Mouse (Mus musculus): Measurements from ENCODE around the gene Hoxd9. TPM values are rescaled to one million over a fixed set of nuclear protein-coding genes. Genes with fewer than 3 reads are reported as not detected.

The Hoxd9 gene
- 10 to 100 TPM in 1 of 2 experiments, 1 to 10 TPM in 1; 9.8 to 12.3 TPM for total RNA-seq (2021)
- long read RNA-seq, experiment 1, transcript Hoxd9-201 (2 exons, 2,136 nt): major isoform, 8 of 10 reads
- long read RNA-seq, experiment 1, partial matches to known transcripts: 2 of 10 reads
- long read RNA-seq, experiment 1, other reads (novel, unspliced or antisense): 0 of 10 reads
- long read RNA-seq, experiment 2, transcript Hoxd9-201 (2 exons, 2,136 nt): major isoform, 9 of 9 reads
- long read RNA-seq, experiment 2, partial matches to known transcripts: 0 of 9 reads
- long read RNA-seq, experiment 2, other reads (novel, unspliced or antisense): 0 of 9 reads

DNA sequence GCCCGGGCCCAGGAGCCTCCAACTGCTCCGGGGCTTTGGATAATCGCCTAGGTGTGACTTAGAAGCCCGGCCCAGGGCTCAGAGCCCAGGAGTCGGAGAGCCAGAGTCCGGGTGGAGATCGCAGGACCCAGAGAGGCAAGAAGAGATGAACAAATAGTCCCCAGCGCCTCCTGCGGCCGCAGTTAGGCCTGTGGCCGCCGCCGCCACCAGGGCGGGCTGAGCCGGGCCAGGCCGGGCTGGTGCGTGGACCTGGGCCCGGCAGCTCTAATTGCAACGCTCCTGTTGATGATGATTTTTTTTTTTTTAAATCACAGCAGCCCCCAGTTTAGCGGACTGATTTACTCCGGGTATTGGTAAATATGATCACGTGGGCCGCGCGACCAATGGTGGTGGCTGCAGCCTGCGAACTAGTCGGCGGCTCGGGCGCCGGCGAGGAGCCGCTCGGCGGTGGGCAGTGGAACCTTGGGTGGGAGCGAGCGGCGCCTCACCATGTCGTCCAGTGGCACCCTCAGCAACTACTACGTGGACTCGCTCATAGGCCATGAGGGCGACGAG lies at the start of gene Hoxd9:
Gene Hoxd9 (plus strand): TSS at position 161 of the 555 bp plus-strand sequence.
- DNase-seq (ENCODE audit: low spot score in 2 of 2): peak in 1 of 2 experiments; percentile 75

- no peak for DNase-seq (ENCODE audit: low spot score in 2 of 2)
Observed at GRCm38 (mm10) chr2:74652996-74653340, 44.6 kb upstream of the Hoxd9 start.

DNA sequence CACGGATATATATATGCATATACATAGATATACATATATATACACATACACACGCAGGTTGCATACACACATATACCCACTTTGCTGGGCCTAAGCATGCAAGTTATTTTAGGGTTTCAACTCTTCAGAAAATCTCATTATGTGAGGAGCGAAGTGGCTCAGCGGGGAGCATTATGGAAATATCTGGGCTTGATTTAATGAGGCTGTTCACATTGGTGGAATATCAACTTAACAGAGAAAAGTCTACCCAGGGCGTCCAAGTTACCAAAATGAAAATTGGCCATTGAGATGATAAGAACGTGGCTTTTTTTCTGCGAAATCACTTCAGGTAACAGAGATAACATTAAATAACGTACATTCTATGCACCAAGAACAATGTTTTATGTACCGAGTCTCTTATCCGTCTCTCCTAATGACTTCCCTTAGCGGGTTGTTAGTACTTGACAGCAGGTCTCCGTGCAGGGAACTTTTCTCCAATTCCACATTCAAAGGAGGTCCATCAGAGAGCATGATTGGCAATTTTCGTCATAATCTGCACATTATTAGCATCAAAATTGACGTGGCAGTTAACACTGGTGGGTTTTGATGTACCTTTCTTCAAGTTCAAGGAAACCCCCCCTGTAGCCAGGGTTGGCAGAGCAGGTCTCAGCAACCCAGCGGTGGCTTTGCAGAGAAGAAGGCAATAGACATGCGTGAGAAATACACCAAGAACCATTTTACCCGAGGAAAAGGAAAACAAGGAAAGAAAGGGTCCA lies 43.6 kb upstream of the Hoxd9 start:
- DNase-seq (ENCODE audit: low spot score in 2 of 2): no peak

DNA sequence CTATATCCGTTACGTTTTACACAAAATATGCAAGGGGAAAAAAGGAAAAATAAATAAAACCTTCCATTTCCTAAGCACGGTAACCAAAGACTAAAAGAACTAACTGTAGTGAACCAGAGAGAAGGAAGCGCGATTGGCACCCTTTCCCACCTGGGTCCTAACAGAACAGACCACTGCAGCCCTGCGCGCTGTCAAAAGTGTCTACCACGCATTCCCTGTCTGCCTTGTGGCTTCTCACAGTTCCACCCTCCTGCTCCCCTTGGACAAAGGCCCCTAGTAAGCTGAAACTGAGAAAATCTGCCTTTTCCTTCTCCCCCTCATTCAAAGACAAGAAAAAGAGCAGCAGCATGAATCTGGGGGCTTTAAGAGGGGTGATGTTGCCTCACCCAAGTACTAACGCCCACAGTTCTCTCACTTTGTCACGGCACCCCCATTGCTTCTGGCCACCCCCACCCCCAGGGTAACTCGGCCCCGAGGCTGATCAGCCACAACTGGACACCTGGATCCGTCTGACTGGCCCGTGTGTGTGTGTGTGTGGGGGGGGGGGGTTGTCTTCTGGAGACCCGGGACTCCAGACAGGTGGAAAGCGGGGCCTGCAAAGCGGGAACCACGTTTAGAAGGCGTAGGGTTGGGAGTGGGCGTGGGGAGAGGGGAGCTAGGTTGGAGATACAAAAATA lies 42.6 kb upstream of the Hoxd9 start:
- no peak for DNase-seq (ENCODE audit: low spot score in 2 of 2)

GRCm38 (mm10) chr2:74655420-74655781 lies 42.1 kb upstream of the Hoxd9 start:
- peak; percentile 50 to 57 for DNase-seq (ENCODE audit: low spot score in 2 of 2)

DNA sequence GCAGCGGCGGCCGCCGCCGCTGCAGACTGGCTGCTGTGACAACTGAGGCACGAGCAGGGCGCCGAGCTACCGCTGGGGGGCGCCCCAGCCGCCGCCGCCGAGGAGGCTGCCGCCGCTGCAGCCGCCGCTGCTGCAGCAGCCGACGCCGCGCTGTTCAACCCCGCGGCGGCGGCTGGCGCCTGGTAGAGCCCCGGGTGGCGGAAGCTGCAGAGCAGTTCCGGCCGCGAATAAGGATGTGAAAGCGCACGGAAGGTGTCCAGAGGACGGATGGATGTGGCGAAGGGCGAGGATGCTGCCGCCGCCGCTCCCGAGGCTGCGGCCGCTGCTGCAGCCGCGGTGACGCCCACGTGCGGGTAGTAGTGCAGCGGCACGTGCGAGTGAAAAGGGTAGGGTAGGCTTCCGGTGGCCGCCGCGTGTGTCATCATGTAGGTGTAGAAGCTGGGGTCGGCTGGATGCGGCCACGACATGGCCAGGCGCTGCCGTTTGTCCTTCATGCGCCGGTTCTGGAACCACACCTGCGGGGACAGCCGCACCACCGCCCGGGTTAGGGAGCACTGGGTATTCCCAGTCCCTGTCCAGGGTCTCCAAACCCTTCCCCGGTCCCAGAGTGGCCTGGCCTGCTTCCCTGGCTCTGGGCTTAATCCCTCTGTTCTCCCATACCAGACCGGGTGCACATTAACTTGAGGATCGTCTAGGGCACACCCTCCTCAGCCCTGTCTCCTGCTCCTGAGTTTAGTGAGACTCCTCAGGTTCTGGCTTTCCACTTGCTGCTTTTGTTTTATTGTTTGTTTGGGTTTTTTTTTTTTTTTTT lies 41.5 kb upstream of the Hoxd9 start:
- peak in 1 of 2 experiments; percentile 38 for DNase-seq (ENCODE audit: low spot score in 2 of 2)

DNA sequence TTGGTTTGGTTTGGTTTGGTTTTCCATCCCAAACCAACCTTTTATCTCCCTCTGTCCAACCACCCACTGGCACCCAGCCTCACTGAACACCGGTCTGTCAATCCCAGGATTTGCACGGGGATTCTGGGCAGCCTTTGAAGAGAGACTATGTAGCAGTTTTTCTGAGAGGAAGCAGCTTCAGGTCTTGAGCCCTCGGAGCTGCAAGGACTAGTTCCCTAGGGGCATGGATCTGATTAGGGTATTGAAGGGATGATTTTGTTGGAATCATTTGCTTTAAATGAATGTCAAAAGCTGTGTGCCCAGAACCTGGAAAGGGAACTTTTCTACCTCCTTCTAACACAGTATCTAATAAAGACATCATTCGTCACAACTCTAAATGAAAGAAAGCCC lies 40.9 kb upstream of the Hoxd9 start:
- DNase-seq (ENCODE audit: low spot score in 2 of 2): no peak

DNA sequence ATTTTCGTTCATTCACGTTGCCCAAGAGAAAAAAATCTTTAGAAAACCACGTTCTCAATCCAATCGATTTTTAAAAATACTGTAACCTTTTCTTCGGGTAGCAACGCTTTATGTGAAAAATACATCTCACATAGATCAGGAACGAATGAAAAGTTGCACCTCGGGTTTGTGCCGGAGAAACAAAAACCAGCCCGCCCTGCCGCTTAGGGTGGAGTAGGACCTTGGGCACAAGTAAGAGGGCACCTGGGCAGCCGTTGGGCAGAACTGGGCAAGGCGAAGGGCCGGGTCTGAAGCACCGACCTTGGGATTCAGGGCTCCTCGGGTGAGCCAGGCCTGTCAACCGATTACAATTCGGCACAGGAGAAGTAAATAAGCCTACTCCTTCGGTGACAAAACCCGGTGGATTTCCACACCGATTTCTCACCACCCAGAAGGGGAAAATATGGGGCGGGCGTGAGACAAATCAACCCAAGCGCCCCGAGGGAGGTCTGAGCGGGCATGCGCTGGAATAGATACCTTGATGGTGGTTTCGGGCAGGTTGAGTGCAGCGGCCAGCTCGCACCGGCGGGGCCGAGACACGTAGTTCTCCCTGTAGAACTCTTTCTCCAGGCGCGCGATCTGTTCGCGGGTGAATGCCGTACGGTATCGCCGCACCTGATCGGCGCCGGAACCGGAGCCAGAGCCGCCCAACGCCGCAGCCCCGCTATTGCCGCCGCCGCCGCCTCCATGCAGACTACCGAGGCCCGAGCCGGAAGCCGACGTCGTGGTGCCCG lies 40.1 kb upstream of the Hoxd9 start:
- DNase-seq (ENCODE audit: low spot score in 2 of 2): no peak

DNA sequence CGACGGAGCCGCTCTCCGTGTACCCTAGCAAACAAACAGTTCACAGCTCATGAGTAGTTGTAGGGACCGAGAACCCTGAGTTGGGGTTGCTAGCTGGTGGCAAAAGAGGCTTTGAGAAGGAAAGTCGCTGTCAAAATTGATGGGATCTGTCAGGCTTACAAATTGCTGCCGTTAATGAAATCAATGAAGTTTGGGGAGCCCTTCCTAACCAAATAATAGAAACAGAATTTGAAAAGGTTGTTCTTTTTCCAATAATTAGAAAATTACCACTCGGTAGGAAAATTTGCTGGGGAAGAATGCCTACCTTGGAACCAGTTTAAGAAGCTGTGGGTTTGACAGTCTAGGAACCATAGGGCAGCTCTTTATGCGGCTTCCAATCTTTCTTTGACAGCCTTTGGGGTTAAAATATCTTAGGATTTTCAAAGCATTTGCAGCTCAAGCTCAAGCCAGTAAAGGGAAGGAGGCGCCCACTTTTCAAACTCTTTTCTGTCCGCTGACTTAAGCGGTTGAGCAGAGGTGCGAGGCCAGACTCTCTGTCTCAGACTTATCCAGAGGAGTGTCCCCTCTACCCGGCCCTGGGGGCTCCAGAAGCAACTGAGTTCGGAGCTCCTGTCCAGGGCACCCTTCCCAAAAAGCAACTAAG lies 39.4 kb upstream of the Hoxd9 start:
- DNase-seq (ENCODE audit: low spot score in 2 of 2): no peak

DNA sequence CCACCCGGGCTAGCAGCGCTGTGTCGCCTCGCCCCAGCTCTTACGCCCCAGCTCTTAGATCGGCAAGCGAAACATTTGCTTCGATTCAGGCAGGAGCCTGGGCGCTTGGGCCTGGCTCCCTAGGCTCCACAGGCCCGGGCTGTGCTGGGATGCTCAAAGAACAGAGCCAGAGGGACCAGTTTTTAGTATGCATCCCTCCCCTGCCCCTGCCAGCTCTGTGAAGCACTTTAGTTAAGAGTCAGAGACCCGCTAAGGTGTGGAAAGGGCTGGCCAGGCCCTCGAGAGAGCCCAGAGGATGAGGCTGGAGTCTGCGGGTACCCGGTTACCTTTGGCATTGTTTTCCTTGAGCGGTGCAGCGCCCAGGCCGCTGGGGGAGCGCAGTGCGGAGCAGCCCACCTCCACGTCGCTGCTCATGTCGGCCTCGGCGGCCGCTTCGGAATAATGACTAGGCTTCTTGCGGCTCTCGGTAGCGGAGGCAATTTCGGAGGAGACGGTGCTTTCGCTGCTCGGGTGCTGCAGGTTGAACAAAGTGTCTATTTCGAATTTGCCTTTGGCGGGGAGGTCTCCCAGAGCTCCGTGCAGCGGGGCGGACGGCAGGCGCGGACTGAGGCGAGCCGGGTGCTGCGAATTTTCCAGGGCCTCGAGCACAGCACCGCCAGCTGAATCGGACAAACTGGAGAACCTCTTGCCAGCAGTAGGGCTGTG lies 38.7 kb upstream of the Hoxd9 start:
- DNase-seq (ENCODE audit: low spot score in 2 of 2): no peak

- DNase-seq (ENCODE audit: low spot score in 2 of 2): no peak
Observed at GRCm38 (mm10) chr2:74659507-74660005, 38.0 kb upstream of the Hoxd9 start, which contains the start of gene Evx2. Gene Evx2, minus strand, starts transcription at chr2:74659557.

DNA sequence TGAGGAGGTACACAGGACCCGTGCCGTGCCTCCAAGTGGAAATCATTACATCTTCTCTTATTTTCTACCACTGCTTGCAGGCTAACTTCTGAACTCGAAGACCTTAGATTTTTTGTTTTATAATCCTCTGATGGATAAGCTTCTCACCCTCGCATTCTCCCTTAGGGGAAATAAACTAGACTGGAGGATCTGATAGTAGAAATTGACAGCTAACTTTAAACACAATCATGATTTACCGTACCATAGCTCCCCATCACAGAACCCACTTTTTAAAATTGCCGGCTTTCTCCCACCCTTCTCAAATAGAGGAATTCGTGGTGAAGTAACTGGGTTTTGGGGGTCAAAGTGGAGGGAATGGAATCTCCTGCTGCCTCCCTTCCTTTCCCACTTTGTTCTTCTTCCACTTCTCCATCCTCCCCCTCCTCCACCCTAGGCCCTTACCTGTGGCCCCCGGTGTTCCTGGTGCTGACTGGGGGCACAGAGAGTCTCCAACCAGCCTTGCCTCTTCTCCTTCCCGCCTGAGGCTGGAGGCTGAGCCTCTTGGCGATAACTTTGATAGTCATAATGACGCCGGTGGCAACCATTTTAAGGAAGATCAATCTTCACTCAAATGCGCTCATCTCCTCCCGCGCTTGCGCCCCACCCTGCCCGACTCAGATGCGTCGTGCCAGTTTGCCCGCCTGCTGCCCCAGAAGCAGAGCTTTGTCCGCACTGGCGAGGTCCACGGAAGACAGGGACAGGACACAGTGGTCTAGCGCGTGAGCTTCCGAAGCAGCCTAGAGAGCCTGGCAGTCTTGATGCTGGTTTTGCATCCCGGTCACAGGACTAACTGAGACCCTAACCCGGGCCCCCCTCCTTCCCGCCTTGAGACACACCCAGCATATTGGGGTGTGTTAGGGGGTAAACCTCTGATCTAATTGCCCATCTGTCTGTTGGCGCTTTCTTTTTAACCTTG lies 36.8 kb upstream of the Hoxd9 start:
- DNase-seq (ENCODE audit: low spot score in 2 of 2): no peak

DNA sequence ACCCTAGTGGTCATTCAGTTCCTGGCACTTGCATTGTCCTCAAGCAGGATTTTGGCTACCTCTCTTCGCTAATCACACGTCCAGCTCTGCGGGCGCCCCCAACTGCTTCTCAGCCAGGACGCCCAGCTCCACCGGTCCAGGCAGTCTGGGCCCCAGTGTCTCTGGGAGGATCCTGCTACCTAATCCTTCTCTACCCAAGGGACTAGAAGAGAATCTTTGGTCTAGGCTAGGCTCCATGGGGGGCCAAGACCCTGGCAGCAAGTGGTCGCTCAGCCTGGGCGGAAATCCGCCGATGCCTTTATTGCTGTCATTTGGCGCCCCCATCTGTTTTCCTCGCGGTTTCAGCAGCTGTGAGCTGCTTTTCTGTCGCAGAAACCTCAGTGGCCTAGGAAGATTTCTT lies 35.8 kb upstream of the Hoxd9 start:
- DNase-seq (ENCODE audit: low spot score in 2 of 2): no peak

DNA sequence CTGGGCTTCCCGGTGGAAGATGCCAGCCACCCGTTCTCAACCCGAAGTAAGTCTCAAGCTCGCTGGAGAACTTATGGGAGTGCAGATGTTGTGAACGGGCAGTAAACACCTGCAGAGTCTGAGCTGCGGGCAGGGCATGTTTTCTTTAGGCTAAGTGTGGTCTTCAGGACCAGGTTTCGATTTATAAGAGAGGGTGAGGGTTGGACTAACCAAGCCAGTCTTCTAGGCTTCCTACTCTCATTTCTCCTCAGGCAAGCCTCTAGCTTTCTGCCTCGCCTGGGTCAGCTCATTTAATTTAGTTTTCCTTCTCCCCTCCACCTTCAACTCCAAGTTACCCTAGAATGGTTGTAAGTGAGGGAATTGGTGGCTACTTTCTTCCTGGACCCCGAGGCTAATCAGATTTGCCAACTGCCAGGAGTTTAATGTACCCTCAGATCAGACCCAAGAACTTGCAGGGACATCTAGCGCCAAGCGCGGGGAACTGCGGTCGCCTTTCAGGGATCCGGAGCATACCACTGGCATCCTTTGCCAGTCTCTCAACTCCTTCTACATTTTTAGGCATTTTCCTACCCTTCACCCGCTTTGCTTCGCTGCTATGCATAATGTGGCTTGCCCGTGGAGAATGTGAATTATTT lies 34.1 kb upstream of the Hoxd9 start:
- no peak for DNase-seq (ENCODE audit: low spot score in 2 of 2)

GRCm38 (mm10) chr2:74666411-74666810 lies 31.1 kb upstream of the Hoxd9 start:
- no peak for DNase-seq (ENCODE audit: low spot score in 2 of 2)

GRCm38 (mm10) chr2:74667191-74667841 lies 30.2 kb upstream of the Hoxd9 start:
- no peak for DNase-seq (ENCODE audit: low spot score in 2 of 2)

DNA sequence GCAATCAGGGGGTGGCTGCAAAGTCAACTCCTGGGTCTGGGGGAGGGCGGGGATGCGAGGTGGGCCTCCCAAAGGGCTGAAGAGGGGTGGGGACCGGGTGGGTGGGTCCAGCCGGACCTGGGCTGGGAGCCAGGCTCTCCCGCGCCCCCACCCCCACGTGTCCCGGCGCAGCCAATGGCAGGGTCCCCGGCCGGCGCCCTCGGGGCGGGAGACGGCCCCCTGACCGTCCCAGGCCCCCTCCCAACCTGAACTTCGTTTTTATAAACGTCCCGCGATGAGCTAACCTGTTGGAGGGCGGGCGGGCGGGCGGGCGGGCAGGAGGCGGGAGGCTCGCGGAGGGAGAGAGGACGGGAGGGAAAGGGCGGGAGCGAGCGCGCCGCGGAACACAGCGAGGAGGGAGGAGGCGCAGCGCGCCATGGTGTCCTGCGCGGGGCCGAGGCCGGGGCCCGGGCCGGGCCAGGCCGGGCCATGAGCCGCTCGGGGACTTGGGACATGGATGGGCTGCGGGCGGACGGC lies 29.6 kb upstream of the Hoxd9 start, which contains the start of gene Hoxd13:
Gene Hoxd13 (plus strand): TSS at position 469 of the 516 bp plus-strand sequence.
- DNase-seq (ENCODE audit: low spot score in 2 of 2): no peak

Data from gastrocnemius, postnatal 4 days (tissue).